Mouse (Mus musculus) intestine, embryonic 15.5 days (tissue): Measurements from ENCODE around the gene Dusp23. TPM values are rescaled to one million over a fixed set of nuclear protein-coding genes. Genes with fewer than 3 reads are reported as not detected.

ENCODE experiments used
- ATAC-seq: fragments of 200-750 bp; cut with Nextera tagmentation; 2 replicates; pipeline ENCODE4 v1.8.0; 2017; ENCODE audit warnings: moderate TSS enrichment, moderate library complexity
- H3K27ac ChIP-seq: fragments of 300-500 bp; sonication (generic); 2 replicates; pipeline ENCODE4 v1.5.1; 2015; ENCODE audit warnings: mild to moderate bottlenecking, inconsistent platforms
- H3K27me3 ChIP-seq: fragments of 300-500 bp; sonication (generic); replicated peaks from 2 replicates; pipeline ENCODE4 v1.6.1; 2015; ENCODE audit warnings: inconsistent platforms
- H3K36me3 ChIP-seq: fragments of 300-500 bp; sonication (generic); 2 replicates; pipeline ENCODE4 v1.6.1; 2015; ENCODE audit warnings: inconsistent platforms
- H3K4me1 ChIP-seq: fragments of 300-500 bp; sonication (generic); replicated peaks from 2 replicates; pipeline ENCODE4 v1.6.1; 2015; ENCODE audit warnings: inconsistent platforms
- H3K4me2 ChIP-seq: fragments of 300-500 bp; sonication (generic); replicated peaks from 2 replicates; pipeline ENCODE4 v1.6.1; 2015; ENCODE audit warnings: mild to moderate bottlenecking, inconsistent platforms
- H3K4me3 ChIP-seq: fragments of 300-500 bp; sonication (generic); replicated peaks from 2 replicates; pipeline ENCODE4 v1.5.1; 2015; ENCODE audit warnings: inconsistent platforms
- H3K9ac ChIP-seq: fragments of 300-500 bp; sonication (generic); 2 replicates; pipeline ENCODE4 v1.6.1; 2015; ENCODE audit warnings: inconsistent platforms
- H3K9me3 ChIP-seq: fragments of 300-500 bp; sonication (generic); 2 replicates; pipeline ENCODE4 v1.6.1; 2016; ENCODE audit warnings: inconsistent platforms
- WGBS: fragments of 180-500 bp; shearing (Covaris S2); methylation state at CpG from one replicate; pipeline ENCODE4 v1.1.7; 2015; 5-methylcytosine and 5-hydroxymethylcytosine counted together
- polyA plus RNA-seq: library from polyadenylated mRNA; unstranded; fragments of >200 nt; fragmentation: Nextera tagmentation; extraction: Ambion mirVana; gene quantifications from 2 replicates; pipeline ENCODE4 v1.2.1, GENCODE M21; 2015

The Dusp23 gene
- polyA plus RNA-seq, 1 experiment from 2014 or later: 11.3 TPM

DNA sequence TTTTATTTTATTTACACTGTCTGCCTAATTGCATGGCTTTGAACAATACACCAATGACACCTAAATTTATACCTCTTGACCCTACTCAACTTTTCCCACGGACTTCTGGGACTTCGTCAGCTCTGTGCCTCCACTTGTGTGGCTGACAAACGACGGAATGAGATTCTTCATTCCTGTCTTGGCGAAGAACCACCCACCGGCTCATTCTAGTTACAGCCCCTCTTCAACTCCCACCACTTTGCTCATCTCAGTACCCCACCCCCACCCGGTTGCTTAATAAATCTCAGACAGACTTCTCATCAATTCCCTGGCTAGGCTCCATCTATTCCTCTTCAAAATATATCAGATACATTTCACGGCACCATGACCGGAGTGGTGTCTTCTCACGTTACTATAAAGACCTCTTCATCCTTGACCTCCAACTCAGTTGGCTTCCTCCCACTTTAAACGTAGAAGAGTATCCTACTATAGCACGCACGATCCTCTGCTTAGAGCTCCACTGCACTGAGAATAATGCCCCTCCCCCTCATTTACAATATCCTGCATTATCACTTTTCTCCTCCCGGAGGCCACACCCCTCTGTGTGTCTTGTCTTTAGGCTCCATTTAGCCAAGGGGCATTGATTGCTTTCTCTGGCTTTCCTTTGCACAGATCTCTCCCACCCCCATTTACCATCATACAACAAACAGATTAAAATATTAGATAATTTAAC, 15.2 kb downstream of the Dusp23 start:
- WGBS: 29% methylated on average over 14 of the region's 14 CpGs
- Histone ChIP-seq H3K4me3 (no peak overlapping the region), H3K27me3 (no peaks in the 10 kb centered on the region), H3K9me3 (no peaks in the 10 kb centered on the region), H3K36me3 (no peaks in the 10 kb centered on the region), H3K27ac (no peak overlapping the region), H3K4me2 (peak overlapping the region; percentile 65), H3K4me1 (peaks cover 4% of the 10 kb centered on the region; the same call in 1 of the 2 replicates), H3K9ac (no peak overlapping the region)
- peak; percentile 34; the same call in 1 of the 2 replicates for ATAC-seq

DNA sequence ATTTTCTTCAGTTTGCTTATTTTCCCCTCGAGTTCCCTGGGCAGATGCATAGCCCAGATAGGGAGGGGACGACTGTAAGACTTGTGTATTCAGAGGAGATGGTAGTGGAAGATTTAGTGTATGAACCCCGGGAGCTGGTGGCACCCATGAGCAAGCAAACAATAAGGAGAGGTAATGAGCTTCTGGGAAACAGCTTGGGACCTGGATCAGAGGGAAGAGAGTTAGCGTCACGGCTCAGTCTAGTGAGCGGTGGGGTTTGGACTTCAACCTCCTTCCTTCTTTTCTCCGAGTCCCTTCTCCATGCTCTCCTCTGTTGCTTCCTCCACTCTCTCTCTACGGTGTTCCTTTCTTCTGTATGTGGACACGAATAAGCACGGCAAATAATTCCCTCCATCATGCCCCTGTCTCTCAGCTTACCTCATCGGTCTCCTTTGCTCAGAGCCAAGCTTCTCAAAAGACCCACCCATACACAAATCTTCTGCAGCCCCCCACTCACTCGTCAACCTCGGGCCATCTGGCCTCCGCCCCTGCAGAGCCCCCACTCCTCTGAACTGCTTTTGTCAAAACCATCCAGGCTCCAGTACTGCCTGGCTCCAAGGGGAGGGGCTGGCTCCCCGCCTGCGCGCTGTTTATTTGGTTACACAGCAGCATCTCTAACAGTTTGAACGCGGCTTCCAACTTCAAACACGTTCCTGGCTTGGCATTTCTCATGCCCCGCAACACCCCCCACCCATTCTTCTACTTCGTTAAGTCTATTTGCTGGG, 16.0 kb downstream of the Dusp23 start:
- ATAC-seq: peak; percentile 60; the same call in 1 of the 2 replicates
- peak overlapping the region; percentile 25 for H3K4me3 ChIP-seq
- peaks cover 4% of the 10 kb centered on the region; the same call in 1 of the 2 replicates for H3K4me1 ChIP-seq
- H3K27me3 ChIP-seq: no peaks in the 10 kb centered on the region
- WGBS: 8% methylated on average over 22 of the region's 22 CpGs
- peak overlapping the region; percentile 65 for H3K4me2 ChIP-seq
- no peak overlapping the region for H3K9ac ChIP-seq
- no peak overlapping the region for H3K27ac ChIP-seq
- no peaks in the 10 kb centered on the region for H3K36me3 ChIP-seq
- H3K9me3 ChIP-seq: no peaks in the 10 kb centered on the region

GRCm38 (mm10) chr1:172615412-172615811, 17.4 kb downstream of the Dusp23 start:
- Histone ChIP-seq H3K9ac (no peak overlapping the region), H3K9me3 (no peaks in the 10 kb centered on the region), H3K36me3 (no peaks in the 10 kb centered on the region), H3K27ac (no peak overlapping the region), H3K4me1 (peaks cover 4% of the 10 kb centered on the region; the same call in 1 of the 2 replicates), H3K27me3 (no peaks in the 10 kb centered on the region), H3K4me2 (no peak overlapping the region), H3K4me3 (no peak overlapping the region)
- no peak for ATAC-seq
- WGBS: 64% methylated on average over 4 of the region's 4 CpGs

DNA sequence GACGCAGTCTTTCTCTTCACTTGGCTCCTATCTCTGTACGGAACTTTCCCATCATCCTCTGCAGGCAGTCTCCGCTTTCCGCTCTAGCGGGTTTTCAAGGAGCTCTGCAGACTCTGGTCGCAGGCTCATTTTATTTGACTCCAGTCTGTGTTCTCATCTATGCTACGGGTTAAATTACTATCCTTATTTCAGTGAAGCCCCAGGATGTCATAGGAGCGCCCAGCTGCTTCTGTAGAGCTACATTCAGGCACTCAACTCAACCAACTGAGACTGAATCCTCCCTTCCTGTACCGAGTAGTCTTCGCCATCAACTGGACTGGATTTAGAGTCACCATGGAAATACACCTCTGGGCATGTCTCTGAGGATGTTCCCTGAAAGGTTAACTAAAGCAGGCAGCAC, 18.1 kb downstream of the Dusp23 start:
- Histone ChIP-seq H3K4me2 (no peak overlapping the region), H3K36me3 (no peaks in the 10 kb centered on the region), H3K9ac (no peak overlapping the region), H3K27me3 (no peaks in the 10 kb centered on the region), H3K9me3 (no peaks in the 10 kb centered on the region), H3K4me3 (no peak overlapping the region), H3K27ac (no peak overlapping the region), H3K4me1 (peaks cover 4% of the 10 kb centered on the region; the same call in 1 of the 2 replicates)
- 87% methylated on average over 10 of the region's 10 CpGs for WGBS
- ATAC-seq: no peak

GRCm38 (mm10) chr1:172612745-172613144, 20.0 kb downstream of the Dusp23 start:
- H3K9ac ChIP-seq: no peak overlapping the region
- no peak overlapping the region for H3K4me2 ChIP-seq
- H3K27ac ChIP-seq: no peak overlapping the region
- no peaks in the 10 kb centered on the region for H3K27me3 ChIP-seq
- 39% methylated on average over 1 of the region's 1 CpGs for WGBS
- no peak for ATAC-seq
- H3K4me3 ChIP-seq: no peak overlapping the region
- peaks cover 4% of the 10 kb centered on the region; the same call in 1 of the 2 replicates for H3K4me1 ChIP-seq
- no peaks in the 10 kb centered on the region for H3K9me3 ChIP-seq
- no peaks in the 10 kb centered on the region for H3K36me3 ChIP-seq

DNA sequence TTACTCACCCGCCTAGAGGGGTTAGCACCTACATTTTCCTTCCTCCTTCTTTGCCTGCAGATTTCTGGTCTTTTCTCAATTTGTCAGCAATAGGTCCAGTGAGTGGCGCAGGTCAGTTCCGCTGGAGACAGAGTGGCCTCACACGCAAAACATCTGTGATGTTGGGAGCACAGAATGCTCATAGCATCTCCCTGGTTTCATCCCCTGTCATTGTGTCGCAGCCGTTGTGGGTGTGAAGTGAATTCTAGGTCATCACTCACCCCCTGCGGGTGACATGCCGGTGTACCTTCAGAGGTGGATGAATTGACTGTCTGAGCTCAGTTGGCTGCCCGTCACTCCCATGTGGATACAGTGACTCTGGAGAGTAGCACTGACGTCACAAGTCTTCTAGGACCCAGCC, 21.5 kb downstream of the Dusp23 start:
- Histone ChIP-seq H3K4me3 (no peak overlapping the region), H3K9ac (no peak overlapping the region), H3K36me3 (no peaks in the 10 kb centered on the region), H3K27ac (no peak overlapping the region), H3K4me1 (no peaks in the 10 kb centered on the region), H3K4me2 (no peak overlapping the region), H3K27me3 (no peaks in the 10 kb centered on the region), H3K9me3 (no peaks in the 10 kb centered on the region)
- 79% methylated on average over 10 of the region's 10 CpGs for WGBS
- no peak for ATAC-seq

DNA sequence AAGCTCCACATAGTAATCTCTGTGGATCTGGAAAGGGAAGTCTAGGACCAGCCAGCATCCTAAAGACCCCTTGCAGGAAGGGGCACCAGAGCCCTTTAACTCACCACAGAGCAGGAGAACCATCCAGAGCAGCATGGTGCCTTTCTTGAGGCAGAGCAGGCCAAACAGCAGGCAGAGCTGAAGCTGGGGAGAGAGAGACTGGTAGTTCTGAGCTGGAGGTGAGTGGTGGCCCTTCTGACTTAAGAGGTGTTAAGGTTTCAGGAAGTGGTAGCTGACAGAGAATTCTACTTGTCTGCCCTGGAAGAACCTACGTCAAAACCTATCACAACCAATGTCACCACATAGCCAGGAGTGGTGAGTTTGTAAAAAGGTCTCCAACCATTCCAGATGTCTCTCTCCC, 30.4 kb downstream of the Dusp23 start, which contains the start of gene Fcrl6:
TSS of gene Fcrl6 (minus strand) at position 226 of the 400 bp plus-strand sequence.
- no peak for ATAC-seq
- Histone ChIP-seq H3K36me3 (no peaks in the 10 kb centered on the region), H3K27me3 (no peaks in the 10 kb centered on the region), H3K9me3 (no peaks in the 10 kb centered on the region), H3K4me2 (no peak within 1 kb of the TSS), H3K9ac (no peak within 1 kb of the TSS), H3K4me1 (no peaks in the 10 kb centered on the region), H3K4me3 (no peak within 1 kb of the TSS), H3K27ac (no peak within 1 kb of the TSS)
- WGBS: 76% methylated on average over 1 of the region's 1 CpGs

DNA sequence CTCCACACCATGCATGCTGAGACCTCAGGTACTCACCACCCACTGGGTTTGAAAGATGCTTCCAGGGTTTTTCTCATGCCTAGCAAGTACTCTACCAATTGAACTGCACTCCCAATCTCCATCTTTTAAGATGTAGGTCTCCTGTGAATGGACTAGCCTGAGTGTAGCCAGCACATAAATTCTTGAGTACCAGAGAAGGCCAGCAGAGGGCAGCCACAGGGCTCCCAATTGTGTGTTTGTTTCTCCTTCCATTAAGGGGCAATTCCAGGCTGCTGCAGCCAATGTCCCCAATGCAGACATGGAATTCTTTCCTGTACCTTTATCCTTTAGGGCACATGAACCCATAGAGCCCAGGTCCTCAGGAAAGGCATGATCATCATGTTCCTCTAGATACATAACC, 38.3 kb downstream of the Dusp23 start:
- H3K9ac ChIP-seq: no peak overlapping the region
- H3K36me3 ChIP-seq: no peaks in the 10 kb centered on the region
- ATAC-seq: no peak

DNA sequence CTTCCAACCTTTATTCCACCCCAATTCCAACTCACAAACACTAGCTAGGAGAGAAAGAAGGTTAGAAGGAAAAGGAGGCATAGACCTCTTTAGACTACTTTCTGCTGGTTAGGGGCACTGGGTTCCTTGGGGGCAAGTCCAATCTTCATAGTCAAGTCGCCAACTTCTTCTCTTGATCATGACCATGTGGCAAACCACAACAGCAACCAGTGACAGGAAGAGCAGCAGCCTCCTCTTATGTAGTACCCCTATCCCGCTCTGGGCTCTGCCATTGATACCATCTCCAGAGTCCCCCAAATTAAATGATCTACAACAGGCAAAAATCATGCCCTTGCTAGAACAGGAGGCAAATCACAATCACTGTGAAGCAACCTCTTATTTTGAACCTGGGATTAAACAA, 38.8 kb downstream of the Dusp23 start:
- no peak overlapping the region for H3K4me2 ChIP-seq
- WGBS: 87% methylated on average over 2 of the region's 2 CpGs
- ATAC-seq: no peak

More for the DNA sequence above, 38.3 kb downstream of the Dusp23 start:
- H3K4me3 ChIP-seq: no peak overlapping the region
- no peaks in the 10 kb centered on the region for H3K27me3 ChIP-seq
- no peaks in the 10 kb centered on the region for H3K9me3 ChIP-seq
- H3K4me1 ChIP-seq: no peaks in the 10 kb centered on the region
- H3K27ac ChIP-seq: no peak overlapping the region
- no peak overlapping the region for H3K4me2 ChIP-seq

DNA sequence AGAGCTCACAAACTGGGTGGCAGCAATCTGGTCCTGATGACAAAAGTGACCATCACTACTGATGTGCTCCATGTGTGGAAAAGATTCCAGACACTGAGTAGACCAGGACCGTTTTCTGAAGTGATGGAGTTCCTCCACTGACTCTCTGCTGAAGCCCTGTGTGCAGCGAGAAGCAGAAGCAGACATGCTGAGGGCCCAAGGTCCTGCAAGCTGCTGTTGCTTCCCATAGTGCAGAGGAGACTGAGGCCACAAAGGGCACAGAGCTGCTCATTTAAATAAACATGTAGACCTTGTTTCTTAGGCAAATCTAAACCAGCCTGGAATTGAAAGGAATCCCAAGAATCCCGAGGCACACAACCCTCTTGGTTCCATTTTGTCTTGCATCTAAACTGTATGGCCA, 39.4 kb downstream of the Dusp23 start:
- WGBS: 62% methylated on average over 3 of the region's 3 CpGs
- Histone ChIP-seq H3K27me3 (no peaks in the 10 kb centered on the region), H3K27ac (no peak overlapping the region), H3K4me1 (no peaks in the 10 kb centered on the region), H3K9me3 (no peaks in the 10 kb centered on the region), H3K36me3 (no peaks in the 10 kb centered on the region), H3K9ac (no peak overlapping the region), H3K4me3 (no peak overlapping the region), H3K4me2 (no peak overlapping the region)
- no peak for ATAC-seq

More for the DNA sequence above, 38.8 kb downstream of the Dusp23 start:
- no peaks in the 10 kb centered on the region for H3K9me3 ChIP-seq
- H3K27me3 ChIP-seq: no peaks in the 10 kb centered on the region
- no peak overlapping the region for H3K4me3 ChIP-seq
- no peaks in the 10 kb centered on the region for H3K36me3 ChIP-seq
- no peak overlapping the region for H3K9ac ChIP-seq
- no peaks in the 10 kb centered on the region for H3K4me1 ChIP-seq
- no peak overlapping the region for H3K27ac ChIP-seq

DNA sequence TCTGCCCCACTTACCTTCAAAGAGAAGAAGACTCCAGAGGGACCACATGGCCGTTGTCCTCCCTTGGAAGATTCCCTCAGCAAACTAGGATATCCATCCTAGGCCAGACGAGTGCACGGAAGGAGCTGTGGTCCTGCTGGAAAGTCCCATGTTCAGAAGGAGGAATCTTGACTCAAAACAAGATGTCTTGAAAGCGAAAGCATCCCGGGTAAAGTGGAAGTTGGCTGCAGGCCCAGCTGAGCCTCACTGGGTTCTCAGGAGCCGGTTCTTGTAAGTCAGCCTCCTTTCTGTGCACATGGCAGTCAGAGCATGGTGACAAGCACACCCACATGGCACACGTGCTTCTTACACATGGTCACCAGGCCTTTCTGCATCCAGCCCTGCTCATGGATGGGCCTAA, 42.4 kb downstream of the Dusp23 start, which contains the start of gene Slamf8:
TSS of gene Slamf8 (minus strand) at position 184 of the 400 bp plus-strand sequence.
- no peak for ATAC-seq
- no peaks in the 10 kb centered on the region for H3K4me1 ChIP-seq

More for the DNA sequence above, 42.4 kb downstream of the Dusp23 start, which contains the start of gene Slamf8:
- Histone ChIP-seq H3K36me3 (no peaks in the 10 kb centered on the region), H3K27ac (no peak within 1 kb of the TSS), H3K4me3 (no peak within 1 kb of the TSS), H3K9me3 (no peaks in the 10 kb centered on the region), H3K9ac (no peak within 1 kb of the TSS), H3K27me3 (no peaks in the 10 kb centered on the region; the same call in 1 of the 2 replicates), H3K4me2 (no peak within 1 kb of the TSS)
- 70% methylated on average over 7 of the region's 7 CpGs for WGBS
